Mouse (Mus musculus) layer of hippocampus, adult 9-10 months (tissue): ENCODE measurements around the gene Bloc1s1.

ENCODE experiments used
- DNase-seq: peaks from one replicate; pipeline ENCODE4 v3.0.0; 2022; ENCODE audit warnings: low spot score

The Bloc1s1 gene

DNA sequence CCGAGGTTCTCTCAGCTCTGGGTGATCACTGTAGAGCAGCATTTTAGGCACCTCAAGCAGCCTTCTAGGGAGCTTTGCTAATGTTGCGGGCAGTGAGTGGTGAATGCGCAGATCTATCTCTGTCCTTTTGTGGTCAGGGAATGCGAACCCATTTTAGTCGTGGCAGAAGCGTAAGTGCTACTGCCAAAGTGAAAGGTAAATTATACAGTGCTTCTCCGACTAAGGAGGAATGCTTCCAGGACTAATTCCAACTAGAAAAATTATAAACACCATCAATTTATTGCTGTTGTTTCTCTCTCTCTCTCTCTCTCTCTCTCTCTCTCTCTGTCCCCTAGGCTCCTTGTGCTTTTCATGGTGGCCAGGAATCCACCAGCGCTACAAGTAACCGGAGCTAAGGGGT is at the start of gene Bloc1s1:
Gene Bloc1s1, minus strand, starts transcription at position 101 of the 400 bp plus-strand sequence.
- no peak for DNase-seq

DNA sequence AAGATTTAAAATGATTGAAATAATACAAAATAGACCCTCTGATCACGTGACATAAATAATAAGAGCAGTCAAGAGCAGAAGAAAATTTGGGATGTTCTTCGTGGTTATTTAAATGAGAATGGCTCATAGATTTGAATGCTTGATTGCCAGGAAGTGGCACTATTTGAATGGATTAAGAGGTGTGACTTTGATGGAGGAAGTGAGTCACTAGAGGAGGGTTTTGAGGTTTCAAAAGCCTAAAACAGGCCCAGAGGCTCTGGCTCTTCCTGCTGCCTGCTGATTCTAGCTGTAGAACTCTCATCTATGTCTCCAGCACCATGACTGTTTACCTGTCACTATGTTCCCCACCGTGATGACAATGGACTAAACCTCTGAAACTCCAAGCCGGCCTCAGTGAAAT is 49.0 kb upstream of the Bloc1s1 start:
- no peak for DNase-seq

- no peak for DNase-seq
These were observed 47.0 kb upstream of the Bloc1s1 start for GRCm38 (mm10) chr10:128970740-128971250.

GRCm38 (mm10) chr10:128968341-128968749 is 44.5 kb upstream of the Bloc1s1 start:
- DNase-seq, result no peak

- no peak for DNase-seq
These were observed 42.0 kb upstream of the Bloc1s1 start for GRCm38 (mm10) chr10:128965871-128966270.

- no peak for DNase-seq
These were observed 41.1 kb upstream of the Bloc1s1 start for GRCm38 (mm10) chr10:128964961-128965360.

DNA sequence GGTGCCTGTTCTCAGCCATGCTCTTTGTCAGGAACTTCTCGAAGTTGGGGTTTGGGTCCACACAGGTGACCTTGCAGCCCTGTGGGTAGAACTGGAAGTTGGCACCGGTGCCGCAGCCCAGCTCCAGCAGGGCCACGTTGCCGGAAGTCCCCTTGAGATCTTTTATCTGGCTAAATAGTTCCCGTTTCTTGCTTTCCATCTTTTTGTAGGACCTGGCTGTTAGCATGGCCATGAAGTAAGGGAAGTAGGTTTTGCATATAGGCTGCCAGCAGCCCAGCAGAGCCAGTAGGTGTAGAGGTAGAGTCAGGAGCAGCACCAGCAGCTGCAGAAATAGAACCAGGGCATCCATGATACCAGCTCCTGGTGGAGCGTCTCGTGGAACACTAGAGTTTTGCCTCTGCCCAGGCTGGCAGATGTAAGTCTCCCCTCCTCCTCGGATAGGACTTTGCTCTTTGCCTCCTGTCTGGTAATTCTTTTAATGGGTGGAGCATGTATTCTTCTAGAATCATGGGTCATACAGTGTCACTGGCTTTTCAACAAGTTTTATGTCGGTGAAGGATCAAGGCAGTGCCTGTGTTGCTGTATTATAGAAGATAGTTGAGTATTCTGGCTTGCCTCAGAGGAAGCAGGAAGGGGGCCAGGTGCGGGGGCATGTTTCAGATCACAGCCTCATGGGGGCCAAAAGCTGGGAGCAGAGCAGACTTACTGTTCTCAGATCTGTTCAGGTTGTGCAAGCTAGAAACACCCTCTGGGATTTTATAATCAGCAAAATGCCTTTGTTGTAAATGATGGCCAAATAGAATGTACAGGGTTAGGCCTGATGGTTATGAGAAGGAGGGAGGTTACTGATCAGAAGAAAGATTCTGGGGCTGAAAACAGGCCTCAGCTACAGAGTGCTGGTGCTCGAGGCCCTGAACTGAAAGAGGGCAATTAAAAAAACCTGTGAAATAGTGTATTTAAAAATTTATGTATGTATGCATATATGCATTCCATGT is 37.1 kb upstream of the Bloc1s1 start, which contains the start of gene Mettl7b:
Gene Mettl7b, minus strand, starts transcription at position 399 of the 995 bp plus-strand sequence.
- DNase-seq, result no peak

DNA sequence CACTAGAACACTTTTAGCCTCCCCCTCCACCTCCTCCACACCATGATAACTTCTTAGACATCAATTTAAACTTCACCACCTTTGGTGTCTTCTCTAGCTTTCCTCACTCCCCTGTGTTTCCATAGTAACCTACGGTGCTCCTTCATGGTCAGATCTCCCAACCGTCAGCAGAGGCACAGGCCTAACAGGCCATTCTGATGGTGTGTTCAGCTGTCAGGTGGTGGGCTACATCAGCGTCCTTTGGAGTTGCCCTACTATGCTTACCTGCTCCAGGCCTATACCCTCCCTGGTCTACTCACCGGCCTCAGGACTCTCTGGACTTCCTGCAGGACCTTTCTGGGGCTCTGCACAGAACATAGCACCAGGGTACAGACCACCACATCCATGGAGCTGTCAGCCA is 36.3 kb upstream of the Bloc1s1 start:
- no peak for DNase-seq

GRCm38 (mm10) chr10:128958340-128958739 is 34.5 kb upstream of the Bloc1s1 start:
- DNase-seq, result no peak

DNA sequence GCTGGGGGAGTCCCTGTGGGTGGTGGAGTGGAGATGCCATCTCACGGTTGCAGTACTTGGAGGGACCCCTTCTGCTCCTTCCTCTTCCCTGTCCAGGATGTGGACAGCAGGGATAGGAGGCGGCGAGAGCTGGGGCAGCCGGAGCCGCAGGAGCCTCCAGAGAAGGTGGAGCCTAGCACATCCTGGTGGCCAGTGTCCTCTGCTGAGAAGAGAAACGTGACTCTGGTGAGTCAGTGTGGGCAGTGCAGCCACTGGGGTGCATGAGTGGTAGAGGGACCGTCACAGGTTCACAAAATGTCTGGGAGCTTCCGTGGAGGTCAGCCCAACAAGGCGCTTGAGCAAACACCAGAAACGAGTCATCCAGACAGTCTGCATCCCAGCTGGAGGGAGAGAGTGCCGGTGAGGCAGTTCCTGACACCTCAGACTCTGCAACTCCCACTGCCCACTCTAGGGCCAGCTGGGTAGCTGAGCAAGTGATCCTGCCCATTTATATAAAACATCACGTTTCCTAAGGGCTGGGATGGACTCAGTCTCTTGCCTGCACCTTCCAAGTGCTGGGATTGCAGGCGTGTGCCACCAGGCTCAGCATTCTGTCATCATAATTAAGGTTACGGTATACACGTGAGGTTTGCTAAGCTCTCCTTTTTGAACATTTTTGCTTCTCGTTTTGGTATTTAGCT is 26.5 kb upstream of the Bloc1s1 start:
- no peak for DNase-seq

DNA sequence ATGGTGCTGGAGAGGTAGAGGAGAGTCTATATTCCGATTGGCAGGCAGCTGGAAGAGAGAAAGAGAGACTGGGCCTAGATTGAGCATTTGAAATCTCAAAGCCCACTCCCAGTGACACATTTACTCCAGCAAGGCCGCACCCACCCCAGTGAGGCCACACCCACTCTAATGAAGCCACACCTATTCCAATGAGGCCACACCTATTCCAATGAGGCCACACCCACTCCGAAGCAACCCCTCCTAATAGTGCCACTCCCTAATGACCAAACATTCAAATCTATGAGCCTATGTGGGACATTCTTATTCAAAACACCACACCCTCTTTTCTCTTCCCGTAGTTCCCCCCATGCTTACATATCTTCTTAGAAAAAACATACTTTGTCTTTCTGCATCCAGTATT is 23.7 kb upstream of the Bloc1s1 start:
- DNase-seq, result no peak

DNA sequence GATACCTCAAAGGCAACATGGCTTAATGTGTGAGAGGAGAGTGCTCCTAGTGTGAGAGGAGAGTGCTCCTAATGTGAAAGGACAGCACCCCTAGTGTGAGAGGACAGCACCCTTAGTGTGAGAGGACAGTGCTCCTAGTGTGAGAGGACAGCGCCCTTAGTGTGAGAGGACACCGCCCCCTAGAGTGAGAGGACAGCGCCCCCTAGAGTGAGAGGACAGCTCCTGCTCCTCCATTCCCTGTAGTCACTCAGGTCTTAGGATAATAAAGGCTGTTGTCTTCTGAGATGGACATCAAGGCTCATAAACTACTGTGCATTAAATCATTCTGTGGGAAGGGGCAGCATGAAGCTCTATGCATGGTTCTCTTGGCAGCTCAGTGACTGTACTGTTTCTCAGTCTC is 21.8 kb upstream of the Bloc1s1 start:
- no peak for DNase-seq

DNA sequence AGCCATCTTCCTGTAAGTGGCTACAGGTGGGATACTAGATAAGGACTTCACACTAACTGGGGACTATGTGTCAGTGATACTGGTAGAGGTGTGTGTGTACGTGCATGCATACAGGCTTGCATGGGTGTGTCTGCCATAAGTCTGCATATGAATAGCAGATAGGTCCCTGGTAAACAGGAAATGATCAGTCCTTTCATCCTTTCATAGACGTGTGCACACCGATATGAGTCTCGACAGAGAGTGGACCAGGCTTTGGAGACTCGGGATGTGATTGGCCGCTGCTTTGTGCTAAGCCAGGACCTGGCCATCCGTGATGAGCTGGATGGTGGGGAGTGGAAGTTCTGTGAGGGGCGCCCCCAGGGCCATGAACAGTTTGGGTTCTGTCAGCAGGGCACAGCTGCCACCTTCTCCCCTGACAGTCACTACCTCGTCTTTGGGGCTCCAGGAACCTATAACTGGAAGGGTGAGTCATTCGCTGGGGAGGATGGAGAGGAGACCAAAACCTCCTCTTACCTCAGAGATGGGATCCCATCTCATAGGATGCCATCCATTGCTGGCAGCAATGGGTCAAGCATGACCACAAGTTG is 16.7 kb upstream of the Bloc1s1 start:
- no peak for DNase-seq

GRCm38 (mm10) chr10:128938974-128939373 is 15.1 kb upstream of the Bloc1s1 start:
- no peak for DNase-seq

- no peak for DNase-seq
These were observed 14.6 kb upstream of the Bloc1s1 start for GRCm38 (mm10) chr10:128938457-128938856.

GRCm38 (mm10) chr10:128937756-128938390 is 14.0 kb upstream of the Bloc1s1 start:
- no peak for DNase-seq

GRCm38 (mm10) chr10:128935826-128936440 is 12.1 kb upstream of the Bloc1s1 start:
- no peak for DNase-seq

DNA sequence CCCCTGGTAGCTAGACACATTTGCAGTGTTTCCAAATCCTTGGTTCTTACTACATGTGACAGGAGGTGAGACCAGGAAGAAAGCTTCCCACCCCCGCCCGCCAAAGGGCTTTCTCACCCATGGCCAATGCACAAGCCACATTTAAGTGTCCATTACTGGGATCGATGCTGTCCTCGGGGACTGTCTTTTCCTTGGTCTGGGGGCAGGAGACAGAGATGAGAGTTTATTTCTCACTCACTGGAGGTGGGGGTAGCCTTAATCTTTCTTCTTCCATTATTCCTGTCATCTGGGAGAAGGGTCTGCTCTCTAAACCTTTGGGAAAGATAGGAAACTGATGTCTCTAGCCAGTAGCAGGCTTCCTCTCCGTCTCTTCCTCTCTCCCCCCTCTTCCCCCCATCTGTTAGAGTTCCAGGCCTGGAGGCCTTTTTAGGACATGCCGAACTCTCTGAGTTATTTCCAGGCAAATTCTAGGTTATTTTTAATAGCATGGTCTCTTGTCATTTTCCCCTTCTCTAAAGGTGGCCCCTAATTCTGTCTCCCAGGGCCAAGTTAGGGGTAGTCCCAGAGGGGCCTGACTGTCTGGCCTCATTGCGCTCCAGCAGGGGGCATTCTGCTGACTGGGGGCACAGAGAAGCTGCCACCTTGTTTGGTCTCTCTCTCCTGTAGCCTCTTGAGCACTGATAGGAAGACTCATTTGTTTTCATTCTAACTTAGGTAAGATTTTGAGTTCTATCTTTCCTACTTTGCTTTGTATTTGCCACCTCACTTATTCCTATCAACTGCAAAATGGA is 11.4 kb upstream of the Bloc1s1 start:
- no peak for DNase-seq

DNA sequence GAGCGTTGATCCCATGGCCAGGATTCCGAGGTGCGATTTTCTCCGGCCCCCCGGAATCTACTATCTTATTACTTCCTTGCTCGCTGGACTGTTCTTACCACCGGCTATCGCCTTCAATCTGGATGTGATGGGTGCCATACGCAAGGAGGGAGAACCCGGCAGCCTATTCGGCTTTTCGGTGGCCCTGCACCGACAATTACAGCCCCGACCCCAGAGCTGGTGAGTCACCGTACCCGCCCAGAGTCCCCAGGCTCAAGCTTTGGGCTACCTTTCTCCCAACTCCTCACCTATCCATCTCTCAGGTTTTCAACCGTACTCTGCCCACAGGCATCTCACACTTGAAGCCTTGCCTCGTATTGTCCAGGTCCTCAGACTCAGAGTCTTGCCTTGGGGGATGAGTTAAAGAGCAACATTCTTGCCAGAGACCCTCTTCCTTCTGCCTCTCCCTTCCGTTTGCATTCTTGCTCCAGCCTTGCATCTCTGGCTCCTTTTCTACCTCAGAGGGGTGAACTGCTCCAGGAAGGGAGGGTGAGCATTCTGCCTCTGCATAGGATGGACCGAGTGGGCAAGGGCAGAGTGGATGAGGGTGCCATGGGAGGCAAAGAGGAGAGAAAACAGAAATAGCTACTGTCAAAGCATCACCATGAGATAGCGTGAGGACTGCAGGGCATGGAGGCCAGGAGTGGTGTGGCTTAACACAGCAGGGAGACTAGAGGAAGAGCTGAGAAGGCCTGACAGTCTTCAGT is 10.3 kb upstream of the Bloc1s1 start:
- DNase-seq, result no peak

DNA sequence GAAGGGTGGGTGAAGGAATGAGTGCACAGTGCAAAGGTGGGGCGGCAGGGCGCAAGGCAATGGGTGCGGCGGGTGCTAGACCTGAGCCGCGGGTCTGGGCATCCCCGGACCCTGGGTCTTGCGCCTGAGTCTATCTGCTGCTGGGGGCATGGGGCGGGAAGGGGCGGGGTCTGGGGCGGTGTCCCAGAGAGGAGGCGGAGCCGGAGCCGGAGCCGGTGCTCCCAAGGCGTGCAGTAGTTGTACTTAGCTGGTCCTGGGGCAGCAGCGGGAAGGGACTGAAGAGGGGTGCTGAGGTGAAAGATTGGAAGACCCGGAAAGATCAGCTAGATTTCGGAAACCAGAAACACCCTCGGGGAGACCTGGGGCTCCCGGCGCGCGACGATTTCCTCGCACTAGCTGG is 9.7 kb upstream of the Bloc1s1 start, which contains the start of gene Itga7:
Gene Itga7, plus strand, starts transcription at position 245 of the 400 bp plus-strand sequence.
- no peak for DNase-seq
